In the genomic region with DNA sequence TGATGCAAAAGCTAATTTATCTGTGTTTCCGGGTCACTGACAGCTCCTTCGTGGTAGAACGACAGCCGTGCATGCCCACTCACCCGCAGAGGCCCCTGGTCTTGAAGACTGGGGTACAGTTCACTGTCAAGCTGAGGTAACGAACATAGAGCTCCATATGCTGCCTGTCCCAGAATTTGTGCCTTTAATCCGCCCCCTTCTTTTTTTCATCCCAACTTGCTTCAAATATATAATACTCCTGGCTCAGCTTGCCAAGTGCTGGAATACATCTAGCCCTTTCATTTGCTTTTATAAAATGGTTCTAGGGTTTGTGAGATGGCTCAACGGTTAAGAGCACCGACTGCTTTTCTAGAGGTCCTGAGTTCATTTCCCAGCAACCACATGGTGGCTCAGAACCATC, we compare ENCODE assay signal across 26 mouse cellular contexts.
"Had no signal": no experiment of that assay in that cellular context is flagged by ENCODE, and none has a peak within 500 bp of the region (broad histone marks: within the 10 kb centered on the region; RNA-seq: fewer than 3 reads in every experiment).

No protein-coding gene starts in this region.

- H3K27me3 ChIP-seq: hindbrain, embryonic 12.5 days; intestine, embryonic 15.5 days; kidney, embryonic 15.5 days; limb, embryonic 13.5 days; limb, embryonic 15.5 days; liver, embryonic 12.5 days had no signal

- H3K4me1 ChIP-seq: intestine, embryonic 15.5 days; limb, embryonic 13.5 days; limb, embryonic 15.5 days; liver, embryonic 12.5 days had no signal

- ATAC-seq: hindbrain, embryonic 16.5 days; inflammation-experienced regulatory T-cells, adult 6 months; intestine, embryonic 15.5 days; intestine, postnatal 0 days; liver, embryonic 12.5 days had no signal

- DNase-seq: gastrocnemius, adult 2 months; gastrocnemius, postnatal 10 days; gastrocnemius, postnatal 25 days; heart, adult 18-20 months; heart, postnatal 10 days; heart, postnatal 4 days; kidney, adult 2 months; kidney, adult 9 months; kidney, postnatal 14 days; kidney, postnatal 36 days; layer of hippocampus, adult 9-11 months; layer of hippocampus, postnatal 36 days had no signal

- H3K36me3 ChIP-seq: hindbrain, embryonic 12.5 days had no signal

- H3K9ac ChIP-seq: hindbrain, embryonic 12.5 days; hindbrain, embryonic 14.5 days; intestine, embryonic 15.5 days; kidney, embryonic 15.5 days; limb, embryonic 13.5 days; limb, embryonic 15.5 days; liver, embryonic 12.5 days; liver, embryonic 14.5 days had no signal

- H3K9me3 ChIP-seq: hindbrain, embryonic 10.5 days; hindbrain, embryonic 12.5 days; intestine, embryonic 15.5 days; kidney, embryonic 15.5 days; limb, embryonic 13.5 days; limb, embryonic 15.5 days; liver, embryonic 12.5 days had no signal

- H3K4me2 ChIP-seq: heart, embryonic 11.5 days; hindbrain, embryonic 12.5 days; hindbrain, embryonic 14.5 days; intestine, embryonic 15.5 days; kidney, embryonic 15.5 days; limb, embryonic 13.5 days; limb, embryonic 15.5 days; liver, embryonic 12.5 days had no signal

- H3K4me3 ChIP-seq: gastrocnemius, adult 2 months; hindbrain, embryonic 10.5 days; hindbrain, embryonic 12.5 days; intestine, embryonic 15.5 days; kidney, embryonic 15.5 days; limb, embryonic 13.5 days; limb, embryonic 15.5 days; liver, embryonic 12.5 days had no signal

- H3K27ac ChIP-seq: gastrocnemius, adult 2 months; hindbrain, embryonic 10.5 days; hindbrain, embryonic 12.5 days; hindbrain, embryonic 14.5 days; intestine, embryonic 15.5 days; kidney, embryonic 15.5 days; kidney, postnatal 0 days; limb, embryonic 13.5 days; limb, embryonic 15.5 days; liver, embryonic 12.5 days; liver, embryonic 14.5 days had no signal
